Mouse (Mus musculus) bone marrow, adult 2 months (tissue): Measurements from ENCODE around the gene Agpat4. TPM values are rescaled to one million over a fixed set of nuclear protein-coding genes. Genes with fewer than 3 reads are reported as not detected.

Experiments
- H3K27ac ChIP-seq: fragments of 200-500 bp; 2 replicates; pipeline ENCODE4 v1.5.1; 2012; ENCODE audit warnings: low read depth, mild to moderate bottlenecking, control low read depth, inconsistent platforms, low read length; ENCODE audit not compliant: control insufficient read depth, poor library complexity, insufficient read depth
- H3K4me1 ChIP-seq: fragments of 200-500 bp; 2 replicates; pipeline ENCODE4 v1.6.1; 2011; ENCODE audit warnings: low read length; ENCODE audit not compliant: control insufficient read depth, insufficient read depth
- H3K4me3 ChIP-seq: fragments of 200-500 bp; replicated peaks from 2 replicates; pipeline ENCODE3; 2011; ENCODE audit warnings: mild to moderate bottlenecking, low read depth, low read length, control low read depth; ENCODE audit not compliant: control insufficient read depth
- CTCF ChIP-seq: fragments of 200-500 bp; IDR thresholded peaks from 2 replicates; pipeline ENCODE4 v1.5.1; 2011; ENCODE audit warnings: low read length, control low read depth; ENCODE audit not compliant: control insufficient read depth, insufficient read depth
- POLR2A ChIP-seq: fragments of 200-500 bp; IDR thresholded peaks from 2 replicates; pipeline ENCODE4 v1.6.1; 2011; ENCODE audit warnings: low read depth, mild to moderate bottlenecking, control low read depth, low read length, borderline replicate concordance; ENCODE audit not compliant: control insufficient read depth
- WGBS: fragments of 180-500 bp; shearing (Covaris S2); methylation state at CpG from one replicate; pipeline ENCODE4 v1.1.7; 2018; 5-methylcytosine and 5-hydroxymethylcytosine counted together
- polyA plus RNA-seq: library from polyadenylated mRNA; stranded (reverse); fragments of >200 nt; gene quantifications from 2 replicates; pipeline ENCODE4 v1.2.4, GENCODE M21; 2011; ENCODE audit warnings: low replicate concordance; ENCODE audit not compliant: missing spikeins, insufficient read depth, insufficient read length

Gene Agpat4
- polyA plus RNA-seq, 1 experiment, result 30.2 TPM

DNA sequence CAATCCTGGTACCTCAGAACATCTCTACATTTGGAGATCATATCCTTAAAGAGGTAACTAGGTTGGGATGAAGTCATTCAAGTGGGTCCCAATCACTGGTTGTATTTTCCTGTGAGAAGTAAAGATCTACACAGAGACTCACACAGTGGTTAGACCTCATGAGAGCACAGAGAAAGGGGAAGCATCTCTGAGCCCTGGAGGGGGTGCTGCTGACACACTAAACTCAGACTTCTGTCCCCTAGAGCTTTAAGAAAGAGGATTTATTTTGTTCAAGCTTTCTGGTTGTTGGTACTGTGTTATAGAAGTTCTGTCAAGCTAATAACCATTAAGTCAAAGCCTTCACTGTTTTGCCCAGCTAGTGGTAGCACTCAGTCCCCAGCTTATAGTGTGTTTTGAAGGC is 19.1 kb upstream of the Agpat4 start:
- TF ChIP-seq CTCF (peak; percentile 41), POLR2A (no peak)
- Histone ChIP-seq H3K27ac (no peak overlapping the region), H3K4me3 (no peak overlapping the region), H3K4me1 (no peaks in the 10 kb centered on the region; the same call in 1 of the 2 replicates)

DNA sequence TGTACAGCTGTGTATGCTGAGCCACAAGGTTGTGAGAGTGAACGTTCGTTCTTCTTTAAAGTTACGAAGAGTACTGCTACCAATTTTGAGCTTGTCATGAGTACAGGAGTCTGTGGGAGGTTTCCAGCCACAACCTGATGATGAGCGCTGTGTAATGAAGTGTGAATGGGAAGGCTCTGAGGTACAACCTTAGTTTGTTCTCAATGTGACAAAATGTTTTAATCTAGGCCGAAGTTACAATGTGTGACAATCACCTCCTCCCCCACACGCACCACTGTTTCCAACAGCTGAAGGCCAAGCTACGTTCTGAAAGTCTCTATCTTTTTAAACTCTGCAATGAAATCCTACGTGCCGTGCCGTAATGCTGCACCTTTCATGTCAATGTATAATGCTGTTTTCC is 16.2 kb upstream of the Agpat4 start:
- Histone ChIP-seq H3K4me1 (no peaks in the 10 kb centered on the region; the same call in 1 of the 2 replicates), H3K27ac (no peak overlapping the region), H3K4me3 (no peak overlapping the region)
- WGBS, result 87% methylated on average over 10 of the region's 10 CpGs
- no peak for TF ChIP-seq POLR2A
- TF ChIP-seq CTCF, result no peak

DNA sequence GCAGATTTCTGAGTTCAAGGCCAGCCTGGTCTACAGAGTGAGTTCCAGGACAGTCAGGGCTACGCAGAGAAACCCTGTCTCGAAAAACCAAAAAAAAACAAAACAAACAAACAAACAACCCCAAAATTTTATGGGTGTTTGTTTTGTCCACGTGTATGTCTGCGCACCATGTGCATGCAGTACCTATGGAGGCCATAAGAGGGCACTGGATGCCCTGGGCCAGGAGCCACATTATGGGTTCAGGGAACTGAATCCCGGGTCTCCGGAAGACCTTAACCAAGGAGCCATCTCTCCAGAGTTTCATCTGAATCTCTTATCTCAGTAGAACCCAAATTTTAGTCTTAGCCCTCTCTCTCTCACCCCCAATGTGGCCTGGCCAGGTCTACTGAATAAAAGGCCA is 14.7 kb upstream of the Agpat4 start:
- 76% methylated on average over 6 of the region's 6 CpGs for WGBS
- H3K27ac ChIP-seq, result no peak overlapping the region
- no peak overlapping the region for H3K4me3 ChIP-seq
- no peaks in the 10 kb centered on the region; the same call in 1 of the 2 replicates for H3K4me1 ChIP-seq
- TF ChIP-seq POLR2A, result no peak
- peak; percentile 79 for TF ChIP-seq CTCF

DNA sequence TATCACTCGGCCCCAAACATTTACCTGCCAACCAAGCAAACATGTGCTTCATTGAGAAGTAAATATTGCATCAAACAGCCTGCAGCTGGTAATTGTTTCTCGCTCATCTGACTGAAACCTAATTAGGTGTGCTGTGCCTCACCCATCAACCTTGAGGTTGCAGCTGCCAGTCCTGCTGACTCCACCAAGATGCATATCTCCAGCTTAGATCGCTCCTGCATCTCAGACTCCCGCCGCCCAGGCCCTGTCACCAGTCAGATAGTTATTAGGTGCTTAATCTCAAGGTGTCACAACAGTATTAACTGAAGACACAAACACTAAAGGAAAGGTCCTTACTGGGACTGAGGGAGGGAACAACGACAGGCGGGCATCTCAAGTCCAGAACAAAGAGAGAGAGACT is 14.3 kb upstream of the Agpat4 start:
- TF ChIP-seq POLR2A (no peak), CTCF (no peak)
- H3K4me1 ChIP-seq, result no peaks in the 10 kb centered on the region; the same call in 1 of the 2 replicates
- WGBS, result 71% methylated on average over 7 of the region's 7 CpGs
- H3K27ac ChIP-seq, result no peak overlapping the region
- no peak overlapping the region for H3K4me3 ChIP-seq

DNA sequence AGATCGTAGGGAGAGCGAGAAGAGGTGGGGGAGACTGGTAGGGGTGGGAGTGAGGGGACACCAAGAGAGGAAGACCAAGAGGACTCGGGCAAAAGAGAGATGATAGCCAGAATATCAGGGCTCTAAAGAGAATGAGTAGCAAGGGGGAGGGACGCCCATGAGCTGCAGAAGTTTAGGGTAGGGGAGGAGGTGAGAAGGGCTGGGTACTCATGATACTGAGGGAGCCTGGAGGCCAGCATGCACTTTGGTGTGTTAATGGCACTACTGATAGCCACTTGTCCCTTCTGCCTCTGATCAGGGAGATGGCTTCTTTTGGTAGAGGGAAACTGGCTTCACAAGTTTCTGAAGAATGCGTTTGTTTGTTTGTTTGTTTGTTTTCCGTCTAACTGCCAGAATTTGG is 13.8 kb upstream of the Agpat4 start:
- TF ChIP-seq POLR2A, result no peak
- no peak for TF ChIP-seq CTCF
- Histone ChIP-seq H3K4me1 (no peaks in the 10 kb centered on the region; the same call in 1 of the 2 replicates), H3K4me3 (no peak overlapping the region), H3K27ac (no peak overlapping the region)
- 83% methylated on average over 6 of the region's 6 CpGs for WGBS

DNA sequence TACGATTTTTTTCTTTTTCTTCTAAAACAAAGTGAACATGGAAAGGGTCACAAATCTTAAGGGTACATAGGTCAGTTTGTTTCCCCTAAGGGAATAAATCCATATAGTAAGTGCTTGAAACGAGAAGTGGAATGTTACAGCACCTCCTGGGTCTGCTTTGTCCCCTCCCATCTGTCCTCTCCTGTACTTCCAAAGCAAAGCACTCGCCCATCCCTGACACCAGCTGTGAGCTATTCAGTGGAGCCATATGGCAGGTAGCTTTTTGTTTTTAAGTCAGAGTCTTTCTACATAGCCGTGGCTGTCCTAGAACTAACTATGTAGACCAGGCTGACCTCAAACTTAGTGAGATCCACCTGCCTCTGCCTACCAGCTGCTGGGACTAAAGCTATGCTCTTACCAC is 12.2 kb upstream of the Agpat4 start:
- WGBS, result 69% methylated on average over 4 of the region's 4 CpGs
- no peak for TF ChIP-seq CTCF
- TF ChIP-seq POLR2A, result no peak
- Histone ChIP-seq H3K4me1 (no peaks in the 10 kb centered on the region; the same call in 1 of the 2 replicates), H3K4me3 (no peak overlapping the region), H3K27ac (no peak overlapping the region)

DNA sequence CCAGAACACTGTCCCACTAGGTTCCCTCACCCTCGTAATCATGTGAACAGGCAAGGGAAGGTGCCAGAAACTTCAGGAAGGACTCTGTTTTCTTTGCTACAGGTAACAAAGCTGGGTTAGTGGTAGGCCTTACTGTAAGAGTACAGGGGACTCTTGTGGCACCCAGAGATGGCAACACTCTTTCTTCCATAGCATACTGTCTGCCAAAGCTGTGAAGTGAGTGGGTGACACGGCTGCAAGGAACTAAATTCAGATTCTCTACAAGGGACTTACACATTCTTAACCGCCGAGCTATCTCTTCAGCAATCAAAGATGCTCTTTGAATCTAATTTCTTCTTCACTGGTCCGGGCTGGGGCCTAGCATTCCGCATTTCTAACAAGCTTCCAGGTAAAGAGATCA is 4.9 kb upstream of the Agpat4 start:
- 89% methylated on average over 6 of the region's 6 CpGs for WGBS
- Histone ChIP-seq H3K27ac (no peak overlapping the region), H3K4me3 (no peak overlapping the region), H3K4me1 (no peaks in the 10 kb centered on the region)
- TF ChIP-seq POLR2A, result no peak
- no peak for TF ChIP-seq CTCF

DNA sequence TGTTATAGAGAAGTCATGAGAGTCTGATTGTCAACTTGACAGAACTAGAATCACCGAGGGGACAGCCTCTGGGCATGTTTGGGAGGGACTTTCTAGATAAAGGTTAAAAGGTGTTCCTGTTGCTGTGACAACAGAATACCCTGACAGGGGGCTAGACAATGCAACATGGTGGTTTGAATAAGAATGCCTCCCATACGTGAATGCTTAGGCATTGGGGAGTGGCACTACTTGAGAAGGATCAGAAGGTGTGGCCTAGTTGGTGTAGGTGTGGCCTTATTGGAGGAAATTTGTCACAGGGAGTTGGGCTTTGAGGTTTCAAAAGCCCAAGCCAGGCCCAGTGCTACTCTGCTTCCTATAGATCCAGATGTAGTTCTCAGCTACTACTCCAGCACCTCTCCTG is 3.4 kb upstream of the Agpat4 start:
- H3K4me3 ChIP-seq, result no peak overlapping the region
- H3K27ac ChIP-seq, result no peak overlapping the region
- 92% methylated on average over 2 of the region's 2 CpGs for WGBS
- no peak for TF ChIP-seq CTCF
- TF ChIP-seq POLR2A, result no peak
- H3K4me1 ChIP-seq, result no peaks in the 10 kb centered on the region

DNA sequence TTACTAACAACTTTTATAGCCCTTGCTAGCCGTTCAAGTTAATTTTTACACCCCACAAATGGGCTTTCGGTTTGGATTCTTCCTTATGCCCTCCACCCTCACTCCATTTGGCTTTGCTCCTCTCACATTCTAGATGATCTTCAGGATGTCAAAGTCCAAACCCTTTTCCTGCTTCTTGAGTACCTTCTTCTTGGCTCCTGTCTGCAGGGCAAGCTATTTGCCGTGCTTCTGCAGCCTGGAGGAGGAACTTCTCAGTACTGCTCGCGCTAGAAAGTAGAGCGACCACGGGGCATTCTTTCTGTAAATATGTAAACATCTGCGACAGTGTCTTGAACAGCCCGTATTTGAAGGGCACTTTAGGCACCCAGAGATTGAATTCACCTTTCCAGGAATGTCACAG is 373 bp upstream of the Agpat4 start:
- peak overlapping the region; percentile 18; the same call in 1 of the 2 replicates for H3K27ac ChIP-seq

More for the DNA sequence above, 373 bp upstream of the Agpat4 start:
- no peaks in the 10 kb centered on the region for H3K4me1 ChIP-seq
- no peak for TF ChIP-seq POLR2A
- no peak for TF ChIP-seq CTCF
- peak overlapping the region; percentile 75 for H3K4me3 ChIP-seq
- WGBS, result 1% methylated on average over 9 of the region's 9 CpGs
